Mouse (Mus musculus) heart, adult 11 months (tissue): Measurements from ENCODE around the gene Cd300lg.
A peak's percentile ranks its signal among the peaks of the same experiment; 100 is the strongest.

ENCODE experiments used
- DNase-seq: peaks from one replicate; pipeline ENCODE4 v3.0.0; 2022

Cd300lg gene

DNA sequence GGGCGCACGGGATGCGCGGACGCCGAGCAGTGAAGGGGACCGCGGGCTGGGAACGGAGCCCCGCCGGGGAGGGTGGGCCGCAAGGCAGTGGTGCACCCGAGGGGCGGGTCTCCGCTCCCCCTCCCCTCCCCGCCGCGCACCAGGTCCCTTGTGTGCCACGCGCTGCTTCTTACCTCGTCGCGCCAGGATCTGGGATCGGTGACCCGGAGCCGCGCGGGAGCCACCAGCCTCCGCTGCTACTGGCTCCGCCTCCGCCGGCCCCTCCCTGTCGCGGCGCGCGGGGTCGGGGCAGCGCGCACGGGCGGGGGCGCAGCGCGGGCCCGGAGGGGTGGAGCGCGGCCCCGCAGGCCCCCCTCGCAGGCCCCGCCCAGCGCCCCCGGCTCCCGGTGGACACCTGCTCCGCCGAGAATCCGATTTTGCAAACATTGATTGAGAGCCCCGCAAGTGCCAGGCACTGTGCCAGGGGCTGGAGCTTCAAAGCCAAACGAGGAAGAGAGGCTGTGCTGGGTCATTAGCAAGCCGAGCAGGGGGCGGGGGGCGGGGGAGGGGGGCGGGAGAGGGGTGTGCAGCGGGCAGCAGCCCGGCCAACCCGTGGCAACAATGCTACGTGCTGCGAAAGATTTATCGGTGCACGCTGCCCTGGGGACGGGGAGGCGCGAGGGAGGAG, 14.5 kb upstream of the Cd300lg start:
- peak; percentile 98 for DNase-seq

DNA sequence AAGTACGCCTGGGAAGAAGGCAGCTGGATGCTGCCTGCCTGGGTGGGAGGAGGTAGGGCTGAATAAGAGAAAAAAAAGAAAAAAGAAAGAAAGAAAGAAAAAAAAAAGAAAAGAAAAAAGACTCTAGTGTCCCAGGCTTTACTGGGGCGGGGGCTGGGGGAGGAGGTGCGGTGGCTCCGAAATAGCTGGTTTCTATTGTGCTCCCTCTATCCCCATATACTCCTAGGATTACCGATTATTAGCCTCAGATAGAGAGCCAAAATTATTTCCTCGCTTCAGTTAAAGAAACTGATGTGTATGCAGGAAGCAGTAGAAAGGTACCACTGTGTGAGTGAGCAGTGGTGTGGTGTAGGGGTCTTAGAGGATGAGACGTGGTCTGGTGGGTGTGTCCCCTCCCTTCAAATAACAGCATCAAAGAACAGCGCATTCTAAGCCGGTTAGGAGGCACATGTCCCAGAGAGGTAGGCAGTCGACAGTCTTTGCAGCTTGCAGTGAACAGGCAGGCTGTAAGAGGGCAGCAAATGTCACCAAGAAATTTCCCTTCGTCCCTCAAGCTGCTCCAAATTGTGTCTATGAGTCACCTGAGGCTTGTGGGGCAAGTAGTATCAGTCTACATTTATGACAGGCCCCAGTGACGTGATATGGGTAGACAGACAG, 13.8 kb upstream of the Cd300lg start:
- no peak for DNase-seq

DNA sequence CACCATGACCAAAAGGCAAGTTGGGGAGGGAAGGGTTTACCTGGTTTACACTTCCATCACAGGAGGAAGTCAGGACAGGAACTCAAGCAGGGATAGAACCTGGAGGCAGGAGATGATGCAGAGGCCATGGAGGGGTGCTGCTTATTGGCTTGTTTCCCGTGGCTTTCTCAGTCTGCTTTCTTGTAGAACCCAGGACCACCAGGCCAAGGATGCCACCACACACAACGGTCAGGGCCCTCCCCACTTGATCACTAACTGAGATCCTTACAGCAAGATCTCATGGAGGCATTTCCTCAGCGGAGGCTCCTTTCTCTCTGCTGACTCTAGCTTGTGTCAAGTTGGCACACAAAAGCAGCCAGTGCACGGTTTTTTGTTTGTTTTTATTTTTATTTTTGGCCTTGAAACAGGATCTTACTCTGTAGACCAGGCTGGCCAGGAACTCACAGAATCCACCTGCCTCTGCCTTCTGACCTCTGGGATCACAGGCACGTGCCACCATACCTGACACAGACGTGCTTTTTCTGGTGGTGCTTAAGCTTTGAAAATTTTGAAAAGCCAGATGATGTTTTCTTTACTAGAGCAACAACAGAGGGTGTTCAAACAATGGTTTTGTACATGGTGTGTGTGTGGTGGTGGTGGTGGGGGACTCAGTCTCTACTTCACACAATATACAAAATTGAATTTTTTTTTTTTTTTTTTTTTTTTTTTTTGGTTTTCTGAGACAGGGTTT, 13.1 kb upstream of the Cd300lg start, which contains the start of gene Mpp3:
TSS of gene Mpp3 (minus strand) at position 375 of the 730 bp plus-strand sequence.
- no peak for DNase-seq

DNA sequence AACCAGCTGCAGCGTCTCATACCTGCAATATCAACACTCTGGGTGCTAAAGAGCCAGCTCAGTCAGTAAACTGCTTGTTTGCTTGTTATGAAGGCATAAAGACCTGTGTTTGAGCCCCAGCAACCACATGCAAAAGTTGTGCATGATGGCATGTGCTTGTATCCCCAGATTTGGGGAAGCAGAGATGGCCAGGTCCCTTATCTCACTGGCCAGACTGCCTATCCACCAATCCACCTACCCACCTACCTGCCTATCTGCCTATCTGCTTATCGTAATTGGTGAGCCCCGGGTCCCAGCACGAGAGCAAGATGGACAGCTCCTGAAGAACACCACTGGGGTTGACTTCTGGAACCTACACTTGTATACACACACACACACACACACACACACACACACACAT, 12.0 kb upstream of the Cd300lg start:
- DNase-seq = no peak

DNA sequence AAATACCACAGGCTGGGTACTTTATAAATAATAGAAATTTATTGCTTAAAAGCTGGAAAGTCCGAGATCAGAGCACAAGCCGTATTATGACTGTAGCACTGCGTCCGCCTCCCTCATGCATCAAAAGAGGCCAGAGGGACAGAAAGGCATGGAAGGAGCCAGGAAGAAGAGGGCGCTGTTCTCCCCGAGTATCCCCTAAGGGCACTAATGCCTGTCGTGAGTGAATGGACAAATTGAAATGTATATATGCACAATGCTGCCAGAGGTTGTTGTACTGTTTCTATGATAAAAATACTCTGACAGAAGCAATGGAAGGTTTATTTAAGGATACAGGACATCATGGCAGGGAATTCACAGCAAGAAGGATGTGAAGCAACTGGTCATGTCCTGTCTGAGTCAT, 11.3 kb upstream of the Cd300lg start:
- DNase-seq = no peak

DNA sequence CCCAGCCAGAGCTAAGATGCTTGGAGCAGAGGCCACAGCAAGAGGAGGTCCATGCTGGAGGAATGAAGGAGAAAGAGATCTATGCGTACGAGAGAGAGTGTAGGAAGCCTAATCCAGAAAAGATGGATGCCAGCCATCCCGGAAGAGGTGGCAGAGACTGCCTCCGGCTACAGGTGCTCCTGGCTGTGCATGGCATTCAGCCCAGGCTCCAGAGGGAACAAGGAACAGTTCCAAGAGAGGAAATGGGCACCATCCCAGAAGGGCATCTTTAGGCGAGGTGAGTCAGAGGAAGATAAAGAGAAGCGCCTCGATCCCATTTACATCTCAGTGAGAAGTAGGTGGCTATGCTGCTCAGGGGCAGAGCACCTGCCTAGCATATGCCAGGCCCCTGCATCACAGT, 10.2 kb upstream of the Cd300lg start:
- DNase-seq = no peak

DNA sequence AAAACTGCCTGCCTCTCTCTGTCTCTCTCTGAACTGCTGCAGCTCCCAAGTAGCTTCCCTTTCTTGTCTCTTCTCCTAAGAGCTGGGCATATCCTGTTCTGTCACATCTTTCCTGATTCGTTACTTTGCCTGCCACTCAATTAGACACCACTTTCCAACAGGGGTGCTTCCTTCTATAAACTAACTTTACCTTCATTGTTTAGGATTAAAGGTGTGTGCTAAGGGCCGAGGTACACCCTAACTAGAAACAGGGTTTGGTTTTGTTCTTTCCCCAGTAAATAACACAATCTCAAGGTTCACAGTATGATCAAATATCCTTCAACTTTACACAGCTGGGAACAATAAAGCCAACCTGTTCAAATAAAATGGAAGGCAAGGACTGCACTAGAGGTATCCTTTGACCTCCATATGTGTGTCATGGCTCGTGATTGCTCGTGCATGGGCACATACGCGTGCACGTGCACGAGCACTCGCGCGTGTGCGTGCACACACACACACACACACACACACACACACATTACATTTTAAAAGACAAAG, 8.2 kb upstream of the Cd300lg start:
- DNase-seq = no peak

DNA sequence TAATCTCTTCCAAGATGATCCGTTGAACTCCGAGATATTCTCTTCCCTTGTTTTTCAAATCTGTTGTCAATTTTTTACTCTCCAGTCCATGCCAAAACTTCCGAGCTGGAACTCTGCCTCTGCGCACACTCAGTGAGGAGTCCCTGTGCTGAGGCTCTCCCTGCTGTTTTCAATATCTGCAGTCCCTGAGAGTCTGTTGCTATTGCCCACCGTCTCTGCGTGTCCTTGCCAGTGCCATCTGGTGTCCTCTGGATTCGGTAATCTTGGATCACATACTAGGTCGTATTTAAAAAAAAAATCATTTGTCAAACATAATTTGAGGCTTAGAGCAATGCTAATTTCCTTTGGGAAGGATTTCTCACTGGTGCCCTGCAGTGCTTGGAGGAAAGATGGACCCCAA, 6.4 kb upstream of the Cd300lg start:
- DNase-seq = peak; percentile 75

DNA sequence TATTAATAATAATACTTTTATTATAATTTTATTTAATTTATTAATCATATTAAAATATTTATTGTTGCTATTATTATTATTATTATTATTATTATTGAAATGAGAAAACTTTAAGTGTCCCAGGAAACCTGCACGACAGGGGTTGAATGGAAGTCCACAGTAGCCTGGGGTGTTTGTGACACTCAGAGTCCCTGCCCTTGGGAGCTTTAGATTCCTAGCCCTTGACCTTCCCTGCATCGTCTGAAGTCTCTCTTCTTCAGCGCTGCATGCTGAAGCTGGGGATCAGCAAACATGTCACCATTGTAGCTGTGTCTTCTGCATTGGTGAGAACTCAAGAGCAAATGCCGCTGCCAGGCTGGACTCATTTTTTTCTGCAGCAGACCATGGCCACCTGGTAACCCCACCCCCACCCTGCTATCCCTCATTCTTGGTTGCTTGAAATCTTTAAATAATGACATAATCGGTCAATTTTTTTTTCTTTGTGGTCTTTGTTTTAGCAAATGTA, 5.8 kb upstream of the Cd300lg start:
- DNase-seq = no peak

DNA sequence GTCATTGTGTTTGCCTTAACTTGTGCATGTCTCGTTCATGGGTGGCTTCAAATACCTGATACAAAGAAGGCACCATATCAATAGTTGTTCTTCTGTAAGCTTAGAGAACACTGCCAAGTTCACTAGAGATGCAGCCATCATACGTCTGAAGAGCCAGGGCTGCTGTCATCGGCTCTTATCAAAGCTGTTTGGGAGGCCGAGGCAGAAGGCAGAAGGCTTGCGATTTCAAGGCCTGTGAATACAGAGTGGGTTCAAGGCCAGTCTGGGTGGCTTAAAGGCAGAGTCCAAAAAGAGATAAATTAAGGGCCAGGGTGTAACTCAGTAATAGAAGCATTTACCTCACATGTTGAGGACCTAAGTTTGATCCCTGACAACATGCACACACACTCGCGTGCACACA, 5.0 kb upstream of the Cd300lg start:
- DNase-seq = no peak

DNA sequence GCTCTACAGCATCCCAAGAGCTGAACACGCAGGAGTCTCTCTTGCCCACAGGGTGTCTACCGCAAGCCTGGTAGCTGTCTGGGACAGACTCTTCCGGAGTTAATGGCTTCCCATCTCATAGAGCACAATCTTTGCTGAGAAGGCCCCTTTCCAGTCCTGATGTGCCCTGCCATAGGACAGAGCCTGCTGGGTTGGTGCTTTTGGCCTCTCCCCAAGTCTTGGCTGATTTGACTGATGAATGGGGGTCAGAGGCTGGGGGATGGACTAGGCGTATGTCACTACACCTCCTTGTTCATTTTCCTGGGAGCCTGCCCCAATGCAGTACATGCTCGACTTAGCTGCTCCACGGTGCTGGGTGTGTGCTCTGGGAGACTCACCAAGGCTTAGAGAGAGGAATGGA, 3.5 kb upstream of the Cd300lg start:
- DNase-seq = peak; percentile 70

DNA sequence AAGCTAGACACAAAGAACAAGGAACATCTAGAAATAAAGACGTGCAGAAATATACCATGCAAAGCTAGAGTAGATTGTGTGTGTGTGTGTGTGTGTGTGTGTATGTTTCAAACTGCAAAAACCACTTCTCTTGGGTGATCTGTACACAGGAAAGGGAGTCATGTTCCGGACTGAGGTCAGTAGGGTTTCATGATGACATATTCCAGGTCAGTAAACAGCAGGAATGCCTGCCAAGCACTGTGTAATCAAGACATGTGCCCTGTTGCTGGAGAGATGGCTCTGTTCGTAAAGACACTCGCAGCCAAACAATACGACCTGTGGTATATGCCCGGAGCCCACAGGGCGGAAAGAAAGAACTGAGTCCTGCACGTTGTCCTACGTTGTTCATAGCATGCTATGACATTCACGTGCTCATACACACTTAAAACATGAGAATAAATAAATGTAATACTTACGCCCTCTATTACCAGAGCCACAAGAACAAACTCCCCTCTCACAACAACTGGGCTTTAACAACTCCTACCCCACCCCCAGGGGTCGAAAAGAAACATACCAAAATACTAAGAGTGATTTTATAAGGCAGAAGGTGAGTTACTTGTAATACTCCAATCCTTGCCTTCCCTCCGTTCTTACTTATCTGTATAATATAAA, 1.7 kb upstream of the Cd300lg start:
- DNase-seq = peak; percentile 95

DNA sequence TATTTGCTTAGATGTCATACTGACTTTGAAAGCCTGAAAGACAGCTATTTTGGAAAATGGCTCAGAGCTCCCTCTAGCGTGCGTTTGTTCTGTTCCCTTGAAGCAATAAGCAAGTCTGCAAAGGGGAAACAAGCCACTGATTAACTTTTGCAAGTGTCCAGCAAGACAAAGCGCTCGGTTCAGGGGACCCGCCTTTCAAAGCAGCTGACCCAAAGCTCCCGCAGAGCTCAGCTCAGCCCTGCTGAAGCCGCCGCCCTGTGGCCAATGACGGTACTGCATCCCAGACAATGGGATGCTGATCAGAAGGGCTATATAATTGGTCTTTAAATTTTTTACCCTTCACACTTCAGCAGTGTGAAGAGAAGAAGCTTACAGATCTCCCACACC, 1.2 kb upstream of the Cd300lg start:
- DNase-seq = peak; percentile 99

DNA sequence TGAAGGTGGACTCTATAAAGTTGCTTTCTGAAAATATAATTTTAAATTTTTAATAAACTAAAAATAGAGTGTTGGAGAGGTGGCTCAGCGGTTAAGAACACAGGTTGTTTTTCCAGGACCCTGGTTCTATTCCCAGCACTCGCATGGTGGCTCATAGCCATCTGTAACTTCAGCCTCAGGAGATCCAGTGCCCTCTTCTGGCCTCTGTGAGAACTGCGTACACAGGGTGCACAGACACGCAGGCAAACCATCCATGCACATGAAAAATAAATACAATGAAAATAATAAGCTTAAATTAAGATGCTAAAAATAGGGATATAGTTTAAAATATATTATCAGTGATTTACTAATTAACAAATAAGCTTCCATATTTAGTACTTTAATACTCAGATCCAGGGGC, 663 bp upstream of the Cd300lg start:
- peak; percentile 74 for DNase-seq

DNA sequence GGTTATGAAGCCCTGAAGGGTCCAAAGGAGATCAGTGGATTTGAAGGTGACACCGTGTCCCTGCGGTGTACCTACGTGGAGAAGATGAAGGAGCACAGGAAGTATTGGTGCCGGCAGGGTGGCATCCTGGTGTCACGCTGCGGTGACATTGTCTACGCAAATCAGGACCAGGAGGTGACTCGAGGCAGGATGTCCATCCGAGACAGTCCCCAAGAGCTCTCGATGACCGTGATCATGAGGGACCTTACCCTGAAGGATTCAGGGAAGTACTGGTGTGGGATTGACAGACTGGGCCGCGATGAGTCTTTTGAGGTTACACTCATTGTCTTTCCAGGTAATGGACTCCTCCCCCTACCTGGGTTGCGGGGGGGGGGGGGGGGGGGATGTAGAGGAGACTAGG, 1.7 kb downstream of the Cd300lg start:
- DNase-seq = peak; percentile 92

DNA sequence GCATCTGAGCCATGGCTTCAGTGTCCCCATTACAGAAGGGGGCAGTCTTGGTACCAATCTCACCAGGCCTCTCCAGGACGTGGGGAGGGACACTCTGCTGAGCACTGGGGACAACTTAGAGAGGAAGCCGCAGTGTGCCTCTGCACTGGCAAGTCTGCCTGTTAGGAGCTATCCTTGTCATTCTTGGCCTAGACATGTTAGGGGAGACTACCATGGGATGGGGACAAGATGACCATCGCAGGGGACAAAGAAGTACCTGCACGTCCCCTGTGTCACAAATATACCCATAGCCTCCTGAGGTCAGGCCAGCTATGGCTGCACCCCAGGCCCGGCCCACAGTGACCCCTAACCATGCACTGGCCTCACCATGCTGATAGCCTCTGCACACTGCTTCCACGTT, 2.1 kb downstream of the Cd300lg start:
- peak; percentile 92 for DNase-seq

DNA sequence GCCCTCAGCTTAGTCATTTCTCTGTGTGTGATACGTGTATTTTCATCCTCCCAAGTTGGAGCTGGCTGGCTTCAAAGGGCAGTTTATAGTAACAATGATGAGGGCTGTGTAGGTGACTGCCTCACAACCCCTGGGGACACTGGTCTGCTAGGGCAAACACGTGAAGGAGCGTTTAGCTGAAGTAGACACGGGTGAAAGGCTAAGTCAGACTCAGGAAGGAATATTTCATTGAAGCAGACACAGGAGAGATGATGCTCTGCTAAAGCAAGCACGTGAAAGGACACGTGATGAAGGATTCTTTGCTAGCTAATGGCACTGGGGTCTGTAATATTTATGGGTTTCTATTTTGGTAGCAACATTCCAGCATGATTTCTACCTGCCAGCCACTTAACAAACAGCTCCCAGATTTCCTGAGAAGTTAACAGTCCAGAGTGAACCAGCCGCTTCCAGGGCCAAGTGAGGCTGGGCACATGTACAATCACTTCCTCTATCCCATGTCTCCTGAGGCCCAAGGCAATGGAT, 3.4 kb downstream of the Cd300lg start:
- DNase-seq = peak; percentile 96

DNA sequence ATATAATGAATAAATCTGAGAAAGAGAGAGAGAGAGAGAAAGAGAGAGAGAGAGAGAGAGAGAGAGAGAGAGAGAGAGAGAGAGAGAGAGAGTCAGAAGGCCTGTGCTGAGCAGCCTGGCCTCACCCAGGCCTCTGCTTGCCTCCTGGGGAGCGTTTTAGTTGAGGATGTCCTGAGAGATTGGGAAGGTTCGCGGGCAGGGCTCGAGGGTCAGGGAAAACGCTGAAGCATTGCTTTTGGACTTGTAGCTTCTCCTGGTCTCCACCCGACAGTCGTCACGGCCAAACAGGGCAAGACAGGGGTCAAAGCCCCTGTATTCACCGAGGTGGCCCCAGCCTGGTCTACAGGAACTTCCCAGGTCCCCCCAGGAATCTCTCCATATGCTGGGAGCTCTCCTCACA, 5.3 kb downstream of the Cd300lg start:
- peak; percentile 86 for DNase-seq

DNA sequence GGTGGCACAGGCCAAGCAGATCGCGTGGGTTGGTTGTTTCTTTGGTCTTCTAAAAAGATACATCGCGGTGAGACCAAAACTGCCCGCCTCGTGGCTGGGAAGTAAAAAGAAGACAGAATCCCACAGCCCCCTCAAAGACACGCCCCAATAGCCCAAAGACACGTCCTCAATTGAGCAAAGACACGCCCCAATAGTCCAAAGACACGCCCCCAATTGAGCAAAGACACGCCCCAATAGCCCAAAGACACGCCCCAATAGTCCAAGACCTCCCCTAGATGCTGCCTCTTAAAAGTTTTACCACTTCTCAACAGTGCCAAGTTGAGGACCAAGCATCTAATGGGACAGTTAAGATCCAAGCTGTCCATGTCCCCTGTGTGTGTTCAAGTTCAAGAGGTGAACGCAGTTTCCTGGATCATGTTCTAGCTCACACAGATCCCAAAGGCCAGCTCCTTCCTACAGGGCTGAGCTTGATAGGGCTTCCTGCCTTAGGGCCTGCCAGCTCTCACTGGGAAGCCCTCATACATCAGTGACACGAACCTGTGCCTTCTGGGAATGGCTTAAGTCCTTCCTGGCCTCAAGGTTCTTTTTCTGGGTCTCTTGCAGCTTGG, 8.7 kb downstream of the Cd300lg start:
- DNase-seq = peak; percentile 98

DNA sequence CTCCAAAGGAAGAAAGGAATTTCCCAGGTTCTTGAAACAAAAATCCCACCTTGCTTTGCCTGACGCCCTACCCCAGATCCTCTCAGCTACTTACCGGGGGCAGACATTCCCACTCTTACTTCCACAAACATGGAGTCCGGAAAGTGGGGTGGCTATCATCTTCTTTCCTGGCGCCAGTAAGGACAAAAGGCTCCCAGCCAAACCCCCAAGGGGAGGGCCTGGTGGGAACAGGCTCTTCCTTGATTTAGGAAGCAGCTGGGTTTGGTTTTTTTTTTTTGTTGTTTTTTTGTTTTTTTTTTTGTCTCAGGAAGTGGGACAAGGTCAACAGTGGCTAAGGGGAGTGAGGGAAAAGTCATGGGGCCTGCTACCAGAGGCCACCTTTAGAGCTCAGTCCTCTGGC, 10.2 kb downstream of the Cd300lg start:
- DNase-seq = peak; percentile 99

DNA sequence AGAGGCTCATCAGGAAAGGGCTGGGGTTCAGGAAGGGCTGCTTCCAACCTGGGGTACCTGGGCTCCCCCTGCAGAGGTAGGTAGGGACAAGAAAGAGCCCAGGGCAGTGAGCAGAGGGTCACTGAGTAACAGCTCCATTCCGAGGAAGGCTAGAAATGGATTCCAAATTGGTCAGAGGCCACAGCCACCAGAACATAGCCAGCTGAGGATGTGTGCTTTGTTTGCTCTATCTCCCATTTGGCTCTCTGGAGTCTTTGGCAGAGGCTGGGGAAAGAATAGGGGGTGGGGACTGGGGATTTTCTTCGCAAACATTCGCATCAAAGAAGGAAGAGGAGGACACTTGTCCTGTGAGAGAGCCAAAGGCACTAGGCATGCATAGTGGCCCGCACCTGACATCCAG, 10.6 kb downstream of the Cd300lg start:
- DNase-seq = peak; percentile 98

DNA sequence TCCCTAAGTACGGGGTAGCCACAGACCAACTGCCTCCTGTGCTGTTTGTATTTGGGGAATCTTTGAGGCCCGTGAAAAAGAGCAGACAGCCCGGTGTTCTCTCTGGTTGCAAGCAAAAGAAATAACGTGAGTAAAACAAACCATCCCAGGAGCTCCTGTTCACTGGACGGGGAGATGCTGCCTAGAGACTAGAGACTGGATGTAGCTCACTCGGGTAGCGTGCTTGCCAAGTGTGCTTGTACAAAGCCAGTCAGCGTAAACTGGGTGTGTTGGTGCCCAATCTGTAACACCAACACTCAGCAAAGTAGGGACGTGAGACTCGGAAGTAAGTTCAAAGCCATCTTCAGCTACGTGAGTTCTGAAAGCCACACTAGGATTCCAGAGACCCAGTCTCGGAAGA, 11.4 kb downstream of the Cd300lg start:
- DNase-seq = peak; percentile 93
